Mouse (Mus musculus) layer of hippocampus, adult 9-11 months (tissue): Measurements from ENCODE around the gene BC034090.

Experiments used
- DNase-seq: peaks from one replicate; pipeline ENCODE4 v3.0.0; 2022

Gene BC034090

DNA sequence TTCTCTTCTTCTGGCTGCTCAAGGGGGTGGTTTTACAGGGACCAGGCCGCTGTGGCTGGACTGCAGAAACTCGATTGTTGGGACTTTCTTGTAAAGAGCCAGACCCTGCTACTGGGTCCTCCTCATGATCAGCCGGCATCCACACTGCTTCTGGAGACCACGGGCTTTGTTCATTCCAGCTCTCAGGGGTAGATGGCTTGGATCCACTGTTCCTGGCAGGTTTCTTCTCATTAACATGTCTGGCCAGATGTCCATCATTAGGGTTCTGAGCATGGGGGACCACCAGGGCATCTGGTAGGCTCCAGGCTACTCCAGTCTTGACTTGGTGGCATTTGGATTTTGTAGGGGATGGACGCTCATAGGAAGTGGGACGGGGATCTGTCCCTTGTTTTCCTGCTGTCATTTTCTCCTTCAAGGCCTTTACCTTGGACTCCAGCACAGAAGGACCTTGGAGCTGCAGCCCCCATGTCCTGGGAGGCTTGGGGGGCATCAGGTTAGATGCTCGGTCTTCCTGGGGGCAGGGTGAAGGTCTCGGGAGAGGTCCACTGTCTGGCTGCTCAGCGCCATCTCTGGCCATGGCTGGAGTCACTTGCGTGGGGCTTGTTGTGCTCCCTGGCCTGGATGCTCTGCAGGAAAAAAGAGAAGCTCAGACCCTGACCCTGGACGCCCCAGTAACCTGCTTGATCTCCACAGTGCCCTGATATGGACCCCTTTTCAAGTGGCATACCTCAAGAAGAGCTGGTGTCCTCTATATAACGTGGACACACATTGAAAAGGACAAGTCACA, 2.4 kb downstream of the BC034090 start:
- no peak for DNase-seq

DNA sequence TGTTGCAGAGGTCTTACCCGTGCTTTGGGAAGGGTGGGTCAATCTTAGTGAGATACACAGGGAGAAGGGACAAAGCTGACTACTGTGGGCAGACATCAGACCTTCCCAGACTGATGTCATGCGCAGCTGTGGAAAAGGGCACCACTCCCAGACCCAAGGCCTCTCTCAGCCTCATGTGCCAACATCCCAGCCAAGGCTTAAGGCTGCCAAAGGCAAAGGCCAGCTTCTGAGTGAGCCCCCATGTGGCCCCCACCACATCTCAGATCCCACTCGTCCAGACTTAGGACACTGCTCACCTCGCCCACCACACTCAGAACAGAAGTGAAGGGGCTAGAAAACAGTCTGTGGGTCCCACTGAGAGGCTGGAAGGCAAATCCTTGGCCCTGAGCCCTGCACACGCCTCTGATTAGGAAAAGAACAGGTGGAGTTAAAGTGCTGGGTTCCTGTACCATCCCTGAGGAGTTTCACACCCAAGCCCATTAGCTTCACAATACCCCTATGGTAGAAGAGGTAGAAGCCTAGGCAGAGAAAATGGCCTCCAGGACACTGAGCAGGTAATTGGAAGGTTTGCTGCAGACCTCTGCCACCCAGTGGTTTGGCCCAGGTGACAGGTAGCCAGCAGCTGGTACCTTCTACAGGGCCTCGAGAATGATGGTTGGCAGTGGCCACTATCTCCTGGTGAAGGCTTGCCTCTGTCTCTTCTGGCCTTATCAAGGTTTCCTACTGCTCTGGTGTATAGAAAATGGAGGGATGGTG, 4.1 kb downstream of the BC034090 start:
- DNase-seq, result peak; percentile 78

DNA sequence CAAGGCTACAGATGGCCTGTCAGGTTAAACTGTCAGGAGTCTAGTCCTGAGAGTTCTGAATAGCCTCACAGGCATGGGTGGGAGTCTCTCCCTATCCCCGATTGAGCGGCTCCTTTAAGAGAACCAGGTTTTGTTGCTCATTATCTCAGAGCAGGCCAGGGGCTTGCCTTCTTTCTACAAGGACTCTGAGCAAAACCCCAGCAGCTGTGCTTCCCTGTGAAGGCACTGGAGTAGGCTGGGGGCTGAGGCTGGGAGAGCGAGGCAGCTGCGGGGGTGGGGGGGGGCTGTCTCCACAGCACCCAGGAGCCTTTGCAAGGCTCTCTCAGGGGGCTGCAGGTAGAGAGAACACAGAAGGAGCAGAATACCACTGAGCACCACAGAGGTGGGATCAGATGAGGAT, 5.1 kb downstream of the BC034090 start:
- no peak for DNase-seq

DNA sequence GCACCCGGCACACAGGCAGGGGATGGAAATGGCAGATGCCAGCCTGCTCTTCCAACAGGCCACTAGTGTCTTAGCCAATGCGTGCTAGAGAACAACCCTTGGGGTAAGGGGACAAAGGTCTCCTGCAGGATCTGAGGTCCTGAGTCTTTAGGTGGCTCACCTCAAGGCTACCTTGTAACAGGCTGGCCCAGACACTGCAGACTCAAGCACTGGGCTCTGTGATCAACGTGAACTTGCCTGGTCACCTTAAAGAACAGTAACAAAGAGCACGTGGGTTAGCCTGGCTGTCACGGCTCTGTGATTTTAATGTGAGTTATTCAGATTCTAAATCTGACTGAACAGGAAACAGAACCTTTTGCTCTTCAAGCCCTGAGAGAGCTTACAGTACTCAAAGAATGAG, 6.1 kb downstream of the BC034090 start:
- no peak for DNase-seq

DNA sequence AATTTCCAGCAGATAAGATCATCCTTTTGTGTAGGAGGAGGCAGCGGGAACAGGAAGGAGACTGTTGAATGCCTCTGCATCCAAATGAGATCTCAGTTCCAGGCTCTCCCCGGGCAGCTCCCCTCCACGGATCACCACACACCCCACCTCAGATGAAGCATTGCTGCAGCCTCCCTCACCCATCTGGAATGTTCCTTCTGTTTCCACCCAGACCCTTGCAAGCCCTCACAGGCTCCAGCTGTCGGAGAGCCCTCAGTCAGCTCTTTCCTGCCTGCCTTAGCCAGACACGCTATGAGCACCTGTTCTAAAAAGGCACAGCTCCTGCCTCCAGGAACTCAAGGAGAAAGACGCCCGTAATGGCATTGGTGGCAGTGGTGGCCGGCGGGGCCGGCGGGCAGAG, 6.9 kb downstream of the BC034090 start:
- no peak for DNase-seq

DNA sequence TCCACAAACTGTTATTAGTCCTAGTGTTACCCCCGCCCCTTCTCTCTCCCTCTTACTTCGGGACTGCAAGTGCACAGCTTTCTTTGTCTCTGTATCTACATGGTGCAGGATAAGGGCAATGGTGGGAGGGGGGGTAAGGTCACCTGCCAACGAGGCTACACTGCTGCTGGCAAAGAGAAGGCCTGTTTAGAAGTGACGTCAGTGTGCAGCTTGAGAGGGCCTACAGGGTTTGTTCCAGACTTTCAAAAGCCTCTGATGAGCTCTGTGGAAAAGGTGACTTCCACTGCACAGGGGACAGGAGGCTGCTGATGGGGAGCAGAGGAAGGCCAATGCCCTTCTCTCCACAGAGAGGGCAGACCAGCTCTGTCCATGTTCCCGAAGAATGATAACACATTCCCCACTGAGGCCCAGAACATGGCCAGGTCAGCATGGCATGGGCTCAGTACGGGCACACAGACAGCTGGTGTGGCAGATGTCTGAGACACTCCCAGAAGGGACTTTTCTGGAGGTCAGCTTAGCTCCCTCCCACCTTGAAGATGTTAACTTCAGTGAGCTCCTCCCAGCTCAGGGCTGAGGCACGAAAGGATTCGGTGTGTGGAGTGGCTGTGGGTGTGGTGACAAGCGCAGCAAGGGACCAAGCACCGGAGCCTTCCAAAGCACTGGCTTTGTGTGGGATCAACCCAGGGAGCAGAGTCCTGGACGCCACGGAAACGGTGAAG, 7.8 kb downstream of the BC034090 start:
- DNase-seq, result peak; percentile 25

DNA sequence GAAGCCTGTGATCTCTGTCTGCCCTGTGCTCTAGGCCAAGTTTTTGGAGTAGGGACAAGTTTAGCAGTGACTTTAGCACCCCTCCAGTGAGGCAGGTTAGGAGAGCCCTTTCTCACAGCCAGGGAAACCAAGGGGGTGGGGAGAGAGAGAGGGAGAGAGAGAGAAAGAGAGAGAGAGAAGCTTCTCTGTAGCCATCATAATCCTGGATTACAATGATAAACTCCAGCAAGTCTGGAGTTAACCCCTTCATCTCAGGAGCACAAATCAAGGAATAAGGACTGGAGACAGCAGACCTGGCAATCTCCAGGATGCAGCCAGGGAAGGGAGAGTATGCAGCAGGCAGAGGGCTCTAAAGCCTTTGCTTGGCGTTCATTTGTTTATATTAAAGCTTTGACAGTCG, 8.6 kb downstream of the BC034090 start:
- DNase-seq, result peak; percentile 2

DNA sequence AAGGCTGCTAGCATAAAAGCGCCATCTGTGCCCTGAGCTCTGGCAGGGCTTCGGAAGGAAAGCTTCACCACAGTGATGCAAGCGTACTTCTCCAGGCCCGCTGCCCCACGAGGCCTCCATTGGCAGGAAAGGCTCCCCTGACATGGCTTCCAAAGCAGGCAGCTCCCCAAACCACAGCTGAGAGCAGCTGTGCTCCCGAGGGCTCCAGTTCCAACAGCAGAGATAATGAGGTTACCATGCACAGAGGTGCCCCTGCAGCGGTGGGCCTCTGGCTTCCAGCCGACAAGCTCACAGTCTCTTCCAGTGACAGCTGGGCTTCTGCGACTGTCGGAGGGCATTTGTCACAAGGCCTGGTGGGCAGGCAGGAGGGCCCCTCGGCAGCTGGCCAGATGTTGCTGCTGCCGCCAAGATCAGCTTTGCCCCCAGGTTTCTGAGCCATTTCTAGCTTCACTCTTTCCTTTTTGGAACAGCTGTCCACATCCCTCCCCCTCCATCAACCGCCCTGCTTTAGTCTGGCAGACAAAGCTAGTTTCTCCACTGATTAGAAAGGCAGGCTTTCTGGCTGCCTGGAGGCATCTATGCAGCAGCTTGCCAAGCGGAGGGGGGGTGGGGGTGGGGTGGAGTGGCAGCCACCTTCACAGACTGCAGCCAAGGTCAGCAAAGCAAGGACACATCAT, 10.2 kb downstream of the BC034090 start:
- DNase-seq, result peak; percentile 72

DNA sequence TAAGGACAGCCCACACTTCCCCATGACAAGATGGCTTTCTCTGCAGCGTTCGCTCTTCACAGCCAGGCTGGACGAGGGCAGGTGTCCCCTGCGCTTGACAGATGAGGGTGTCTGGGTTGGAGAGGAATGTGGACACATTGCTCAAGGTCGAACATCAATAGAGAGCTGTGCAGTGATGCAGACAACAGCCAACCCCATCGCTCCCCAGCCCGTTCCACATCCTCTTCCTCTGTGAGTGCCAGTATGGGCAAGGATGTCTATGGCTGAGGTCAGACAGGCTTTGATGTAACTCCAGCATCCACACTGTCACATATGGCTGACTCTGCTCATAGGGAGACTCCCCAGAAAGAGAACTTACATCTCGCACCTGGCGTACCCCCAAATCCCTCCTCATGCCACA, 10.9 kb downstream of the BC034090 start:
- no peak for DNase-seq

DNA sequence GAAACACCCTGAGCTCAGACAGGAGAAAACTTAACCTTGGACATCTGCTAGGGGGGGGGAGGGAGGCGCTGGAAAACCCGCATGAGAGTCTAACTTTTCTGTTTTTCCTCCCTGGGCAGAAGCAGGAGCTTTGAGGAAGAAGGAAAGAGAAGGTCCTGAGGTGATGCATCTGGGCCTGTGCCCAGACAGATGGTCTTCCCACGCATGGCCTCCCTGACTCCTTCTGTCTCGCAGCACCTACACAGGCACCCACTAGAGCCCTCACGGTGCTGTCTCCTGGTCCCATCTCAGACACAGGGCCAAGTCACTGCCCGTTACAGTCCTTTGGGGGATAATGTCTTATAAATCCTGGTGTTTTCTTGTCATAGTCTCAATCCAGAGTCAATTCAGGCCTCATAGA, 11.5 kb downstream of the BC034090 start:
- DNase-seq, result no peak

DNA sequence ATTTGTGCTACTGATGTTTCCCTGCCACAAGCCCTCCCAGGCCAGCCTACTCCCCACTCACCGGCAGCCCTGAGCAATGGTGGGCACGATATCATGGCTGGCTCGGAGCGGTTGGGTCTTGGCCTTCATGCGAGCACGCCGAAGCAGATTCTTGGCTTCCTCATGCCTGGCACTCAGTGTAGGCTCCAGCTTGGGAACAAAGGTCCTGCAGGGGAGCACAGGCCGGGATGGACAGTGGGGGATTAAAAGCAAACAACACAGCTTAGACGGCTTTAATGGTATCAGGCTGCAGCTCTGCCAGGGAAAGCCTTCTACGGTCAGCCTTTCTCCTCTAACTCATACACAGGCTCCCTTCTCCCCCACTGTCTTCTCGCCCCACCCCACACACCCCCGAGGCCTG, 11.9 kb downstream of the BC034090 start:
- no peak for DNase-seq

DNA sequence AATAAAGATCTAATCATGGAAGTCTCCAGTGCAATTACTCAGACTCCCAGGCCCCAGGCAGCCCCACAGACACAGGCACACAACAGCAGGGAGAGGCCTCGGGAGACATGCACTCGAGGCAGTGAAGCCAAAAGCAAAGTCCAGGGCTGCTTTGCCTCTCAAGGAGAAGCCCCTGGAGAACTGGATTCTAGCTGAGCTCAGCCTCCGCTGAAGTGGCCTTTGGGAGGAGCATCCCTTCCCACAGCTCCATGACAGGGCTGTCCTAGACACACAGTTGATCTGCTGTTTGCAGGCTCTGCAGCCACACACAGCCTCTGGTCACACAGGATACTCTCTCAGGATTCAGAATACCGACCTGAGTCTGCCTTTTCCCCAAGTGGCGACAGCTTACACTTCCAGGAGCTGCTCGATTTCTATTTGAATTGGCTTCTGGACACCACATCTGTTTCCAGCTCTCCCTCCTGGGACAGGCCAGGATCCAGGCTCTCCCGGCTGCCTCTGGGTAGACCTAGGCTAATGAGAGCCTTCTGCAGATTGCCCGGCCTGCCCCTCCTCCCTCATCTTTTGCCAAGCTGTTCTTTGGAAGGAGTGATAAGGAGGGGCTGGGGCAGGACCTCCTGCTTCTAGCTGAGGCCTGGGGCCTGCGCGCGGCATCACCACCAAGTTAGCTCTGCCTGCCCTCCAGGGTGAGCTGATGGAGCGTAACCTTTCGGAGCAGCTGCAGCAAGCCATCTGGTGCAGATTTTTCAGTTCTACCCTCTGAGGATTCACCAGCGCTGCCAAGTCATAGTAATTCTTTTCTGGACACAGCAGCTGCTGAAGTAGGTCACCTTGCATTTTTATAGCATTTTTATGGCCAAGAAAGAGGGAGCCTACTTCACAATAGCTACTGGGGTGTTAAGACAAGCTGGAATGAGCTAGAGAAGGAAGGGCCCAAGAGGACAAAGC, 14.5 kb downstream of the BC034090 start:
- no peak for DNase-seq

DNA sequence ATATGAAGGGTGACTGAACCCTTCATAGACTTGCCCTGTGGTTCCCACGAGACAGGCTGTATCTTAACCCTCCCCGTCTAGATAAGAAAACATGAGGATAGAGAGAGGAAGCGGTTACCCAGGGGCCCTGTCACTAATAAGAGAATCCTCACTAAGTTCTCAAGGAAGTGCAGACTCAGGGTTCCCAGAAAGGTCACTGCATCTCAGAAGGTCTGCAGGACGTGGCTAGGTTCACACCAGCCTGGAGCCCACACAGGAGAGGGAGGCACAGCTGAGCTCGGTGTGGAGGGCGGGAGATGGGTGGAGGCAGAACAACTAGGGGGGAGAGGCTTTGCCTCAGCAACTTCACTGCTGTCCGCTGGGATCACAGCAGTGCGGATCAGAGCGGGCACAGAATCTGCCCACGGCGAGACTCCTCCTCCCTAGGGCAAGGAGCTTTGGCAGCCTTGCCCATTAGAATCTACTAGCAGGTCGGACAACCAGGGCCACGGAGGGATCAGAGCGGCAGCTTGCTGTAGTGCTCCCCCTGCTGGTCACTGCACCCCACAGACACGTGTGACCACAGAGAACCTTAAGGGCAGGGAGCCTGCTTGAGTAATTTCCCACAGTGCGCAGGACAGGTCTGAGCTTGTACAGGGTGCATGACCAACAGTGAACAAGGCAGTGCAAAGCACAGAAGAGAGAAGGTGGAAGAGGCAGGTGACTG, 20.2 kb downstream of the BC034090 start:
- DNase-seq, result peak; percentile 70

DNA sequence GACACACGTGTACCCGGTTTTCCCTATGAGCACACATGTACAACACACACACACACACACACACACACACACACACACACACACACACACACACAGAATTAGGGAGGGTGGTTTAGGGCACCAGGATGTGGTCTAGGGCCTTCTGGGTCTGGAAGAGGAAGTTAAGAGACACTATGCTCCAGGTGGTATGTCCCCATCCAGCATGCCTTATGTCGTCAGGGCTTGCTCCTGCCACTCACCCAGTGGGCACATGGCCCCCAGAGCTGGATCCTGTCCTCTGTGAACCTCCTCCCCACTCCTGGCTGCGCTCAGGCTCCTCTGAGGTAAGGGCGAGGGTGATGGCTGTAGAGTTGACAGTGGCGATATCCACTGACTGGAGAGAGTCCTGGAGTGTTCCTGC, 21.2 kb downstream of the BC034090 start:
- DNase-seq, result no peak

DNA sequence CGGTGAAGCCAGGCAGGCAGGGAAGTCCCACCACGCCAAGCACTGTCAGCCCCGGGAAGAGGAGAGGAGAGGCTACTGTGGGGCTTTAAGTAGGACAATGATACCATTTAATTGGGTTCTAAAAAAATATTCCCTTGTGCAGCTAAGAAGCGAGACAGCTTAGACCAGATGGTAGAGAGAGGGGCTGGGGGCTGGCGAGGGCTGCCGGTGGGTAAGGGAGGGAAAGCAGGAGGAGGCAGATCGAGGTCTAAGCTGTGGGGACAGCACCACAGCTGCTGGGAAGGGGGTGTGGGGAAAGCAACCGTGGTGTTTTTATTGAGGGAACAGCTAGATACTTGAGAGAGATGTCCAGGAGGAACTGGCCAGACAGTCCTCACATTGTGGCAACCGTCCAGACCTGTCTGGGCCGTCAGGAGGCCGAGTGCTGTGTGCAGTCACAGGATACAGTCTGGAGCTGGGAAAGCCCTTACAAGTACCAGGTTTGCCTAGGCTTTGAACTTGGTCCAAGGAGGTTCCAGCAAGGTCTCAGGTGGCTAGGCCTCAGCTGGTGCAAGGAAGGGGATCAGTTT, 22.1 kb downstream of the BC034090 start:
- DNase-seq, result no peak

DNA sequence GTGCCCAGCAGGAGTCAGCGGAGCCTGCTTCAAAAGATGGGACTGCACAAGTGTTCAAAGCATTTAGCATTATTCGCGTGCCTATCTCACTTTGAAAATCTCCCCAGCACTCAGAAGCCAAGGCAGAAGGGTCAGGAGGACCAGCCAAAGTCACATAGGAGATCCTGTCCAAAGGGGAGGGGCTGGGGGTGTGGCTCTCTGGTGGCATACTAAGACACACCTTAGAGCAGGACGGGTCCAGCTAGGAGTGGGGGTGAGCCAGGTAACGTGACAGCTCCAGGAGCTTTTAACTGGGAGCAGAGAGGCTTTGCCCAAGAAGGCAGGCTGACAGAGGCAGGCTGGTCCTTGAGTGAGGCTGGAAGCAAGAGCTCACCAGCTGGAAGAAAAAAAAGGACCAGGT, 25.3 kb downstream of the BC034090 start:
- no peak for DNase-seq

DNA sequence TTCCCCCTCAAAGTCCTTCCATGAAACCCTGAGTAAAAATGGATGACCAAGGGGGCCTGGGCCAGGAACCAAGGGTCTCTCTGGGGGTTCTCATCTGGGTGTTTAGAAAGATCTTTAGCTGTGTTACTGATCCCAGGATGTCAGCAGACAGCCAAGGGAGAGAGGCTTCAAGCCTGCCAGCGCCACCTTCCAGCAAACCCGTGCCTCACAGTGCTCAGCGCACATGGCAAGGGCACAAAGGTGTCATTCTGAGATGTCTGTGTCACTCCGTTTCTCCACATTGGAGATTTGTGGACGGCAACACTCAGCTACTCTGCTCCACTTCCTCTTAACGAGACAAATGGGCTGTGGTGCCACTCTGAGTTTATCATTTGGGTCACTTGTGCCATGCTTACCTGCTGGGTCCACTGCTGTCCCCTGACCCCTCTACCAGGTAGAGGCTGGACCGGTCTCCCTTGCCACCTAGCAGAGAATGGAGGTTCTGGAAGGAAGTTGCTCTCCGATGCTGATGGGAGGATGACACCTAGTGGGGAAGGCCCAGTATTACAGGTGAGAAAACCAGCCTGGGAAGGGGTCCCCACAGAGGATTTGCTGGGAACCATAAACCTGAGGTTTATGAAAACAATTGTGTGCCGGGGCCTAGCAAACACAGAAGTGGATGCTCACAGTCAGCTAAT, 26.2 kb downstream of the BC034090 start:
- DNase-seq, result no peak

DNA sequence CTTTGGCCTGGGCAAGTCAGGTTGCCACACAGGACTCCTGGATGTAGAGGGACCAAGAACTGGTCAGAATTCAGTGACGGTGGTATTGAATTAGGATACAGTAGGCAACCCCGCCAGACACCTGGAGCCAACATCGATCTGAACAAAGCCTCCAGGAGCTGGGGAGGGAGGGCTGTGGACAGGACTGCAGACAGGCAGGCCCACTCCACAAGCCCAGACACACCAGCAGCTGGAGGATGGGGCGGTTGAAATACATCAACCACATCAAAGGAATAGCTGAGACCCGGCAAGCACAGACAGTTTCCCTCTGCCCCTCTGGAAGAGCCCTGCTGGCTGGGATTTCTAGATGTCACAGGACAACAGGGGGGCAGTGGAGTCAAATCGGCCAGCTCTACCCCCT, 27.4 kb downstream of the BC034090 start:
- DNase-seq, result no peak

DNA sequence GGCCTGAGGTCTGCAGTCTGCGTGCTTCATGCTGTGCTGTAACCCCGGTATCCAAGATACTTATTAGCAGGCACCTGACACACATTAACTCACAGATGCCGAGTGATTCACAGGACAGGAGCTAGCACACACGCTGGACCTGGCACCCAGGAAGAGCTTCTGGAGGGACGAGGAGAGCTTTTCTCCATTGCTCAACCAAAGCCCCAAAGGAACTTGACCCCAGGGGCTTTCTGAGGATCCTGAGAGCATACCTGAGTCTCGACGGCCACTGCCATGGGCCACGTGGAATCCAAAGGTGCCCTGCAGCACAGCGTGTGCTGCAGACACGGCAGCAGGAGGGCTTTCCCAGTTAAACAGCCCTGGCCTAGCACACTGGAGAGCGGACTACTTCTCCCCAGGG, 27.9 kb downstream of the BC034090 start:
- DNase-seq, result no peak

DNA sequence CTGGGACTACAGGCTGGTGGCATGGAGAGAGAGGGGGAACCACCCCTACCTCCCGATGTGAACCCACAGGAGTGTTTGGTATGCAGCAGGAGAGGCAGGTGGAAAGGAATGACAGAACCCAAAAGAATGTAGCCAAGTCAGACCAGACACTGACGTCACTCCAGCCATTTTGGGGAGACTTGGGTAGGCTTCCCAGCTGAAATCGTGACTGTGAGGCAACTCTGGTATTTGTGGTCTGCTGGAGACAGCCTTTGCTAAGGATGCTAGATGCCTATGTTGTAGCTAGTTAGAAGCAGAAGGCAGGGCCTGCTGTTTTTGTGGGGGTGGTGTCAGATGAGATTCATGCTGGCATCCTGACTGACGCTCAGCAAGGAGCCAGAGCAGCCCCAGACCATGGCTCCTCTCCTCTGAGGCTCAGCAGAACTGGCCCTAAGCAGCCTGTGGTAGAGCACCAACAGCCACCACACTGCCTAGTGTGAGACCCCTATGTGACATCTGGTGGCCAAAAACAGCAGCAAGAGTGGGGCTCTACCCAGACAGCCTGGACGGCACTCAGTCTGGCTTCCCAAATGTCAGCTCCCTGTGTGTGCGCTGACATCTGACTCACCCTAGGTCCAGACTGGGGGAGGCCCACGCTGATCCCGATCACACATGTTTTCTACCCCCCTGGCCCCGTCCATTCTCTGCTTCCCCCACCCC, 29.0 kb downstream of the BC034090 start:
- peak; percentile 89 for DNase-seq
